Mouse (Mus musculus) erythroblast, embryonic 14.5 days (primary cell): Measurements from ENCODE around the gene Tle2. TPM values are rescaled to one million over a fixed set of nuclear protein-coding genes. Genes with fewer than 3 reads are reported as not detected.

Source experiments
- H3K27me3 ChIP-seq: 2 replicates; pipeline ENCODE4 v1.6.1; 2012; ENCODE audit warnings: inconsistent platforms; ENCODE audit not compliant: control insufficient read depth
- H3K36me3 ChIP-seq: 2 replicates; pipeline ENCODE4 v1.6.1; 2012; ENCODE audit warnings: mild to moderate bottlenecking, inconsistent platforms; ENCODE audit not compliant: control insufficient read depth
- H3K4me1 ChIP-seq: 2 replicates; pipeline ENCODE4 v1.6.1; 2012; ENCODE audit warnings: inconsistent platforms; ENCODE audit not compliant: control insufficient read depth
- H3K4me3 ChIP-seq: replicated peaks from 2 replicates; pipeline ENCODE3; 2012; ENCODE audit warnings: moderate library complexity, mild to moderate bottlenecking, inconsistent platforms
- H3K9me3 ChIP-seq: 2 replicates; pipeline ENCODE4 v1.6.1; 2012; ENCODE audit warnings: low read length, inconsistent platforms, mixed read lengths; ENCODE audit not compliant: control insufficient read depth
- GATA1 ChIP-seq: IDR thresholded peaks from 2 replicates; pipeline ENCODE4 v1.6.1; 2012; ENCODE audit warnings: low read length, inconsistent platforms, mixed read lengths
- TAL1 ChIP-seq: IDR thresholded peaks from 3 replicates; pipeline ENCODE4 v1.6.1; 2012; ENCODE audit warnings: low read length, inconsistent platforms, mixed read lengths
- polyA plus RNA-seq: library from polyadenylated mRNA; stranded (reverse); fragments of >175 nt; gene quantifications from 2 replicates; pipeline ENCODE4 v1.2.3, GENCODE M21; 2012

Gene Tle2
- polyA plus RNA-seq, 1 experiment: 0.10 TPM

GRCm38 (mm10) chr10:81542727-81543460, 31.5 kb upstream of the Tle2 start:
- Histone ChIP-seq H3K4me3 (peak overlapping the region; percentile 70), H3K4me1 (peaks cover 73% of the 10 kb centered on the region), H3K36me3 (peaks cover 51% of the 10 kb centered on the region), H3K27me3 (no peaks in the 10 kb centered on the region), H3K9me3 (no peaks in the 10 kb centered on the region)
- TF ChIP-seq GATA1 (no peak), TAL1 (no peak)

- no peaks in the 10 kb centered on the region for H3K9me3 ChIP-seq
- peaks cover 45% of the 10 kb centered on the region for H3K36me3 ChIP-seq
- TF ChIP-seq GATA1: no peak
- TF ChIP-seq TAL1: no peak
- peaks cover 72% of the 10 kb centered on the region for H3K4me1 ChIP-seq
- no peaks in the 10 kb centered on the region for H3K27me3 ChIP-seq
- peak overlapping the region; percentile 70 for H3K4me3 ChIP-seq
Measured at GRCm38 (mm10) chr10:81543633-81544032, 30.7 kb upstream of the Tle2 start.

GRCm38 (mm10) chr10:81544296-81545160, 29.8 kb upstream of the Tle2 start:
- Histone ChIP-seq H3K4me1 (peaks cover 69% of the 10 kb centered on the region), H3K4me3 (peak overlapping the region; percentile 70), H3K36me3 (peaks cover 36% of the 10 kb centered on the region), H3K27me3 (no peaks in the 10 kb centered on the region), H3K9me3 (no peaks in the 10 kb centered on the region)
- TF ChIP-seq TAL1 (no peak), GATA1 (no peak)

GRCm38 (mm10) chr10:81545161-81545747, 29.1 kb upstream of the Tle2 start, which contains the start of gene Gna11:
Gene Gna11 (minus strand): TSS chr10:81545190.
- H3K27me3 ChIP-seq: no peaks in the 10 kb centered on the region
- H3K9me3 ChIP-seq: no peaks in the 10 kb centered on the region
- peaks cover 69% of the 10 kb centered on the region for H3K4me1 ChIP-seq
- H3K4me3 ChIP-seq: peak within 1 kb of the TSS; percentile 70
- TF ChIP-seq GATA1 (no peak), TAL1 (no peak)
- peaks cover 28% of the 10 kb centered on the region for H3K36me3 ChIP-seq

GRCm38 (mm10) chr10:81546332-81546731, 28.0 kb upstream of the Tle2 start:
- TF ChIP-seq GATA1 (peak; percentile 25; the same call in 1 of the 2 replicates), TAL1 (no peak)
- H3K9me3 ChIP-seq: no peaks in the 10 kb centered on the region
- no peaks in the 10 kb centered on the region for H3K27me3 ChIP-seq
- H3K36me3 ChIP-seq: peaks cover 20% of the 10 kb centered on the region
- H3K4me3 ChIP-seq: peak overlapping the region; percentile 70
- peaks cover 72% of the 10 kb centered on the region for H3K4me1 ChIP-seq

DNA sequence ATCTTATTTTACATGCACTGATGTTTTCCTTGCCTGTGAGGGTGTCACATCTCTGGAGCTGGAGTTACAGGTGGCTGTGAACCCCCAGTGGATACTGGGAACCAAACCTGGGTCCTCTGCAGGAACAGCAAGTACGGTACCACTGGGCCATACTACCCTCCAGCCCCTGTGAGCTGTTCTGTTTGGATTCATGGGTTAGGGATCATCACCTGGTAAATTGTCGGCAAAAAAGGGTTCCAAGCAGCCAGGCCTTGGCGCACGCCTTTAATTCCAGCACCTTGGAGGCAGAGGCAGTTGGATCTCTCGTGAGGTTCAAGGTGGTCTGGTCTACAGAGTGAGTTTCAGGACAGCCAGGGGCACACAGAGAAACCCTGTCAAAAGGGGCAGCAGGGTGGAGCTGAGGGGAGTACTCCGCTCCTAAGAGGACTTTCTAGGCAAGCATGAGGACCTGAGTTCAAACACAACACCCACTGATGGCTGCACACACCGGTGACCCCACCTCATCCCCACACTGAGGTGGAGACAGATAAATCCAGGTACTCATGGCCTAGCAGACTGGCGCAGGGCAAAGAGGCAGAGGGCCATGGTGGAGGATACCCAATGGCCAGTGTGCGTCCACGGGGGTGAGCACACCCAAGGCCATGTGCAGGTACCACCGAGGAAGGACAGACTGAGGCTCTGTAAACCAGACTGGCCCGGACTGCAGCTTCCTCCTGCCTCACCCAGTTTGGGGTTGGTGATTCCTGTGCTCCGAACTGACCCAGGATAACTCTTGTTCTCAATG, 27.4 kb upstream of the Tle2 start:
- Histone ChIP-seq H3K36me3 (peaks cover 15% of the 10 kb centered on the region), H3K4me3 (no peak overlapping the region), H3K4me1 (peaks cover 72% of the 10 kb centered on the region), H3K9me3 (no peaks in the 10 kb centered on the region), H3K27me3 (no peaks in the 10 kb centered on the region)
- TF ChIP-seq TAL1 (no peak), GATA1 (no peak)

DNA sequence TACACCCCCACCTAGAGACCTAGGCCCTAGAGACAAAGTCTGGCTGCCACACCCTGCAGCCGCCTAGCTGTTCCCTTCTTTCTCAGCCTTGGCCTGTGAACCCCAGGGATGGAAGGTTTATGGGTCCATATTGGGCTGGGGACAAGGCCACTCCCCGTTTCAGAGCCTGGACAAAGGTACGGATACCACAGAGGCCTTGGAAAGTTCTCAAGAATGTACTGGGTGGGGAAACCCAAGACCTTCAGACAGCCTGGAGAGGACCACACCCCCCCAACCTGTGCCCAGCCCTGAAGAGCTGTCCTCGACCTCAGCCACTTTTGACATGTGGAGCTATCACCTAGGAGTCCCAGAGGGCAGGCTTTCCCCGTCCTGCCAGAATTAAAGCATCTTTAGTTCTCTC, 25.4 kb upstream of the Tle2 start:
- no peaks in the 10 kb centered on the region for H3K36me3 ChIP-seq
- no peak for TF ChIP-seq GATA1
- TF ChIP-seq TAL1: no peak
- H3K4me1 ChIP-seq: peaks cover 57% of the 10 kb centered on the region
- H3K9me3 ChIP-seq: peaks cover 3% of the 10 kb centered on the region
- no peak overlapping the region for H3K4me3 ChIP-seq
- no peaks in the 10 kb centered on the region for H3K27me3 ChIP-seq

- Histone ChIP-seq H3K27me3 (no peaks in the 10 kb centered on the region), H3K4me3 (no peak overlapping the region), H3K9me3 (peaks cover 3% of the 10 kb centered on the region), H3K4me1 (peaks cover 48% of the 10 kb centered on the region), H3K36me3 (no peaks in the 10 kb centered on the region)
- no peak for TF ChIP-seq TAL1
- no peak for TF ChIP-seq GATA1
Measured at GRCm38 (mm10) chr10:81550257-81550656, 24.1 kb upstream of the Tle2 start.
